Mouse (Mus musculus): ENCODE measurements around the gene Lce3b.
A peak's percentile ranks its signal among the peaks of the same experiment; 100 is the strongest.

Gene Lce3b

DNA sequence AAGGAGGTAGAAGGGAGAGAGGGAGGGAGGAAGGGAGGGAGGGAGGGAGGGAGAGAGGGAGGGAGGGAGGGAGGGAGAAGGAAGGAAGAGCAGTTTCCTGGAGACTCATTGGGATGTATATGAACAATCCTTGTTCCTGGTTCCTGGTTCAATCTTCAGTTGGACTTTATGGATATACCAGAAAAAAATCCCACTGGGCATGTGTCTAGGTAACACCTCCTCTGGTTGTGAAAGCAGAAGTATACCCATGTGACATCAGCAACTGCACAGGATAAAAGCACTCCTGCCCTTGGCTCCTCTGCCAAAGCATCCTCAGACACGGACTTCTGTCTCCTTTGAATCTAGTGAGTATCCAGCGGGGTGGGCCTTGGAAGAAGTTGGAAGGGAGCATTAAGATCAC, at the start of gene Lce3b:
TSS of gene Lce3b (plus strand) at position 301 of the 400 bp plus-strand sequence.
- no peak for DNase-seq (ENCODE audit: low read depth, low spot score)

- DNase-seq (ENCODE audit: low read depth, low spot score) = no peak
Observed at GRCm38 (mm10) chr3:92894063-92894462, 38.7 kb upstream of the Lce3b start.

DNA sequence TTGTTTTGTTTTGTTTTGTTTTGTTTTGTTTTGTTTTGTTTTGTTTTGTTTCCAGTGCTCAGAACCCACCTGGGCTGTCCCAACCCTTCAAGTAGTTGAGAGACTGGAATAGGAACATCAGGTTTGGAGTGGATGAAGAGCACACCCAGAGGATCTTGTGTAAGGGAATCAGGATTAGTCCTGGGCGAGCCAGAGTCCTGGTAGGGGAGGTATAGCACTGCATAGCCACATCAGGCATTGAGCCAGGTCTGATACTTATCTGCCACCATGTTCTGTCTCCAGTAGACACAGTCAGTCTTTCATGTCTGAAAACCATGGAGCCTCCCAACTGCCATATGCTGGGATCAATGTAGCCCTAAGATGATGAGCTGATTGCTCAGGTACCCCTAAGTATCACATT, 38.3 kb upstream of the Lce3b start:
- DNase-seq (ENCODE audit: low read depth, low spot score) = no peak

GRCm38 (mm10) chr3:92902992-92903391, 29.8 kb upstream of the Lce3b start:
- DNase-seq (ENCODE audit: low read depth, low spot score) = peak; percentile 4

GRCm38 (mm10) chr3:92903640-92904039, 29.1 kb upstream of the Lce3b start:
- DNase-seq (ENCODE audit: low read depth, low spot score) = no peak

- DNase-seq (ENCODE audit: low read depth, low spot score) = no peak
Observed at GRCm38 (mm10) chr3:92905182-92905581, 27.6 kb upstream of the Lce3b start.

DNA sequence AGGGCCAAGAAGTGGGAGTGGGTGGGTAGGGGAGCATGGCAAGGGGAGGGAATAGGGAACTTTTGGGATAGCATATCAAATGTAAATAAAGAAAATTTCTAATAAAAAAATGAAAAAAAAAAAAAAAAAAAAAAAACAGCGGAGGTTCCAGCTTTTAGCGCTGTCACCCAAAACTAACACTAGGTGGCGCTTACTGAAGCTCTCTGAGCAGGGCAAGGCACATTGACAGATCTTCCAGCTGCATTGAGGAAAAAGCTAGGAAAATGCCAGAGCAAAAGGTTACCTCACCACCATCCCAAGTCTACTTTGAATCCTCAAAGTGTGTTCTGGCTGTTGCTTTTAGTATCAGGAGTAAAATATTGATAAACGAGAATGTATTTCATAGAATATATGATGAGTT, 25.2 kb upstream of the Lce3b start:
- DNase-seq (ENCODE audit: low read depth, low spot score) = peak; percentile 2

- no peak for DNase-seq (ENCODE audit: low read depth, low spot score)
Observed at GRCm38 (mm10) chr3:92920364-92920763, 12.4 kb upstream of the Lce3b start.

- no peak for DNase-seq (ENCODE audit: low read depth, low spot score)
Observed at GRCm38 (mm10) chr3:92926130-92926529, 6.6 kb upstream of the Lce3b start, which contains the start of gene Lce3a. Gene Lce3a (minus strand): TSS chr3:92926230.

- no peak for DNase-seq (ENCODE audit: low read depth, low spot score)
Observed at GRCm38 (mm10) chr3:92944186-92944585, 11.4 kb downstream of the Lce3b start, which contains the start of gene Lce3c. Gene Lce3c (plus strand): TSS chr3:92944486.

DNA sequence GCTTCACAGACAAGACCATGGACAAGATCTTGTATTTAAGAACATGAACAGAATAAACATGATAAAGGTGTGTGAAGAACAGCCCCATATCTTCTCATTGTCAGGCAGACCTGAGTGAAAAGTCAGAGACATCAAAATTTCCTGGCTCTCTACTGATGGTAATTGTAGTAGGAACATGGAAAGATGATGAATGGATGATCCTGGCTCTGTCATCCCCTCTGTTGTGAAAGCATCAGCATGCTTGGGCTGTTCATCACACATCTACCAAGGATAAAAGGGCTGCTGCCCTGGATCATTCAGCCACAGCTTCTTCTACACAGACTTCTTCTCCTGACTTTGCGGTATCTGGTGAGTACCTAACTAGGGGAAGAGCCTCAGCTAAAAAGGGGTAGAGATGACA, 24.3 kb downstream of the Lce3b start, which contains the start of gene Lce3d:
TSS of gene Lce3d (plus strand) at position 301 of the 400 bp plus-strand sequence.
- DNase-seq (ENCODE audit: low read depth, low spot score) = no peak

GRCm38 (mm10) chr3:92966761-92967160, 34.0 kb downstream of the Lce3b start, which contains the start of gene Lce3e:
Gene Lce3e (plus strand): TSS chr3:92967061.
- DNase-seq (ENCODE audit: low read depth, low spot score) = no peak

DNA sequence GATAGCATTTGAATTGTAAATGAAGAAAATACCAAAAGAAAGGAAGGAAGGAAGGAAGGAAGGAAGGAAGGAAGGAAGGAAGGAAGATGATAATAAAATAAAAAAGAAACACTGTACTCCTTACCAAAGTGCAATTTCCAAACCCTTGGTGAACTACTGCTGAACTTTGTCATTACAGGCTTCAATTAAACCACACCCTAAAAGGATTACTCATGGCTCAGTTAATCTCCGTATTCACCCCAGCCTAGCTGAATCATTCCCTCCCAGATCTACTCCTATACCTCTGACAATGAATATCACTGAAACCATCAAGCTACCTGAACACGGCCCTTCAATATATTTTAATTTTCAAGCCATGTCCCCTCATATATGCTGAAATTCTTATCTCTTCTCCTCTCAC, 45.7 kb downstream of the Lce3b start:
- DNase-seq (ENCODE audit: low read depth, low spot score) = no peak

All from retina, adult 2 months (tissue).